Mouse (Mus musculus): ENCODE results near the gene Zfp57. TPM values are rescaled to one million over a fixed set of nuclear protein-coding genes. Genes with fewer than 3 reads are reported as not detected.
A peak's percentile ranks its signal among the peaks of the same experiment; 100 is the strongest.

Gene Zfp57
- total RNA-seq (2014; rRNA removed) = 208 and 220 TPM in 2 replicates
- polyA plus RNA-seq (2015; fragmentation: Nextera tagmentation; extraction: Ambion mirVana) = 113 and 148 TPM in 2 replicates

GRCm38 (mm10) chr17:37000863-37001262 lies at the start of gene Zfp57:
Gene Zfp57, plus strand, starts transcription at chr17:37001163.
- no peak for TF ChIP-seq CTCF (IDR thresholded peaks at IDR 0.05; ENCODE audit: low read depth)
- Histone ChIP-seq H3K9me3 (ENCODE audit: low read length) (no peaks in the 10 kb centered on the region), H3K27me3 (ENCODE audit: insufficient read depth, low read length) (no peaks in the 10 kb centered on the region), H3K9ac (no peak within 1 kb of the TSS), H3K4me3 (ENCODE audit: low read depth, low read length) (peak within 1 kb of the TSS; percentile 79; the same call in 1 of the 2 replicates), H3K4me2 (ENCODE audit: low read depth) (peak within 1 kb of the TSS; percentile 60), H3K4me1 (ENCODE audit: insufficient read depth) (peaks cover 7% of the 10 kb centered on the region; the same call in 1 of the 2 replicates), H3K27ac (ENCODE audit: low read depth, low read length) (no peak within 1 kb of the TSS), H3K36me3 (ENCODE audit: insufficient read depth) (peaks cover 9% of the 10 kb centered on the region)
- 93% methylated on average over 7 of the region's 7 CpGs for WGBS
- ATAC-seq = no peak
- no peak for DNase-seq

GRCm38 (mm10) chr17:36952631-36953030 lies 48.3 kb upstream of the Zfp57 start:
- no peaks in the 10 kb centered on the region for H3K27me3 ChIP-seq (ENCODE audit: insufficient read depth, low read length)
- no peak overlapping the region for H3K4me2 ChIP-seq (ENCODE audit: low read depth)
- DNase-seq (no peak), ATAC-seq (no peak)
- H3K36me3 ChIP-seq (ENCODE audit: insufficient read depth) = peaks cover 17% of the 10 kb centered on the region
- H3K27ac ChIP-seq (ENCODE audit: low read depth, low read length) = no peak overlapping the region
- no peaks in the 10 kb centered on the region for H3K9me3 ChIP-seq (ENCODE audit: low read length)
- 93% methylated on average over 2 of the region's 2 CpGs for WGBS
- no peak overlapping the region for H3K4me3 ChIP-seq (ENCODE audit: low read depth, low read length)
- peaks cover 12% of the 10 kb centered on the region for H3K4me1 ChIP-seq (ENCODE audit: insufficient read depth)
- H3K9ac ChIP-seq = no peak overlapping the region
- no peak for TF ChIP-seq CTCF (IDR thresholded peaks at IDR 0.05; ENCODE audit: low read depth)

- WGBS = 92% methylated on average over 1 of the region's 1 CpGs
- no peaks in the 10 kb centered on the region for H3K9me3 ChIP-seq (ENCODE audit: low read length)
- H3K36me3 ChIP-seq (ENCODE audit: insufficient read depth) = peaks cover 17% of the 10 kb centered on the region
- DNase-seq (no peak), ATAC-seq (no peak)
- H3K4me1 ChIP-seq (ENCODE audit: insufficient read depth) = peaks cover 12% of the 10 kb centered on the region
- H3K9ac ChIP-seq = no peak overlapping the region
- H3K4me2 ChIP-seq (ENCODE audit: low read depth) = no peak overlapping the region
- TF ChIP-seq CTCF (IDR thresholded peaks at IDR 0.05; ENCODE audit: low read depth) = no peak
- H3K4me3 ChIP-seq (ENCODE audit: low read depth, low read length) = no peak overlapping the region
- H3K27me3 ChIP-seq (ENCODE audit: insufficient read depth, low read length) = no peaks in the 10 kb centered on the region
- no peak overlapping the region for H3K27ac ChIP-seq (ENCODE audit: low read depth, low read length)
Observed at GRCm38 (mm10) chr17:36953062-36953461, 47.9 kb upstream of the Zfp57 start.

GRCm38 (mm10) chr17:36957999-36958743 lies 42.8 kb upstream of the Zfp57 start, which contains the start of the genes Znrd1 and Znrd1as:
Gene Znrd1, minus strand, starts transcription at chr17:36958559.
Gene Znrd1as, plus strand, starts transcription at chr17:36958592.
- no peak for TF ChIP-seq CTCF (IDR thresholded peaks at IDR 0.05; ENCODE audit: low read depth)
- H3K4me1 ChIP-seq (ENCODE audit: insufficient read depth) = peaks cover 10% of the 10 kb centered on the region
- WGBS = under 1% methylated on average over 46 of the region's 46 CpGs

GRCm38 (mm10) chr17:36958884-36959283 lies 42.1 kb upstream of the Zfp57 start:
- WGBS = 12% methylated on average over 12 of the region's 12 CpGs
- no peaks in the 10 kb centered on the region for H3K27me3 ChIP-seq (ENCODE audit: insufficient read depth, low read length)
- peak overlapping the region; percentile 68 for H3K4me3 ChIP-seq (ENCODE audit: low read depth, low read length)
- H3K9ac ChIP-seq = peak overlapping the region; percentile 50
- H3K27ac ChIP-seq (ENCODE audit: low read depth, low read length) = peak overlapping the region; percentile 69; the same call in 1 of the 2 replicates
- DNase-seq (no peak), ATAC-seq (no peak)
- peaks cover 10% of the 10 kb centered on the region for H3K4me1 ChIP-seq (ENCODE audit: insufficient read depth)
- no peak for TF ChIP-seq CTCF (IDR thresholded peaks at IDR 0.05; ENCODE audit: low read depth)
- no peaks in the 10 kb centered on the region for H3K9me3 ChIP-seq (ENCODE audit: low read length)
- H3K4me2 ChIP-seq (ENCODE audit: low read depth) = peak overlapping the region; percentile 70
- peaks cover 6% of the 10 kb centered on the region; the same call in 1 of the 2 replicates for H3K36me3 ChIP-seq (ENCODE audit: insufficient read depth)

More at GRCm38 (mm10) chr17:36957999-36958743, 42.8 kb upstream of the Zfp57 start, which contains the start of the genes Znrd1 and Znrd1as:
- Histone ChIP-seq H3K4me2 (ENCODE audit: low read depth) (peak within 1 kb of the TSS; percentile 70), H3K9ac (peak within 1 kb of the TSS; percentile 50), H3K4me3 (ENCODE audit: low read depth, low read length) (peak within 1 kb of the TSS; percentile 68), H3K9me3 (ENCODE audit: low read length) (no peaks in the 10 kb centered on the region), H3K36me3 (ENCODE audit: insufficient read depth) (peaks cover 6% of the 10 kb centered on the region; the same call in 1 of the 2 replicates), H3K27ac (ENCODE audit: low read depth, low read length) (peak within 1 kb of the TSS; percentile 69), H3K27me3 (ENCODE audit: insufficient read depth, low read length) (no peaks in the 10 kb centered on the region)
- ATAC-seq (peak; percentile 99), DNase-seq (peak; percentile 99)

GRCm38 (mm10) chr17:36961125-36961524 lies 39.8 kb upstream of the Zfp57 start:
- TF ChIP-seq CTCF (IDR thresholded peaks at IDR 0.05; ENCODE audit: low read depth) = no peak
- Histone ChIP-seq H3K4me2 (ENCODE audit: low read depth) (no peak overlapping the region), H3K27ac (ENCODE audit: low read depth, low read length) (no peak overlapping the region), H3K36me3 (ENCODE audit: insufficient read depth) (no peaks in the 10 kb centered on the region), H3K4me1 (ENCODE audit: insufficient read depth) (peaks cover 10% of the 10 kb centered on the region), H3K4me3 (ENCODE audit: low read depth, low read length) (no peak overlapping the region), H3K27me3 (ENCODE audit: insufficient read depth, low read length) (no peaks in the 10 kb centered on the region), H3K9me3 (ENCODE audit: low read length) (no peaks in the 10 kb centered on the region), H3K9ac (no peak overlapping the region)
- no peak for DNase-seq
- WGBS = 84% methylated on average over 1 of the region's 1 CpGs
- ATAC-seq = no peak

- 82% methylated on average over 1 of the region's 1 CpGs for WGBS
- TF ChIP-seq CTCF (IDR thresholded peaks at IDR 0.05; ENCODE audit: low read depth) = no peak
- Histone ChIP-seq H3K4me1 (ENCODE audit: insufficient read depth) (no peaks in the 10 kb centered on the region), H3K4me3 (ENCODE audit: low read depth, low read length) (no peak overlapping the region), H3K27ac (ENCODE audit: low read depth, low read length) (no peak overlapping the region), H3K27me3 (ENCODE audit: insufficient read depth, low read length) (no peaks in the 10 kb centered on the region), H3K36me3 (ENCODE audit: insufficient read depth) (no peaks in the 10 kb centered on the region), H3K9ac (no peak overlapping the region), H3K9me3 (ENCODE audit: low read length) (no peaks in the 10 kb centered on the region), H3K4me2 (ENCODE audit: low read depth) (no peak overlapping the region)
- ATAC-seq (no peak), DNase-seq (no peak)
Observed at GRCm38 (mm10) chr17:36966875-36967274, 34.1 kb upstream of the Zfp57 start.
